Mouse (Mus musculus) stomach, embryonic 16.5 days (tissue): ENCODE results near the gene Trim67. TPM values are rescaled to one million over a fixed set of nuclear protein-coding genes. Genes with fewer than 3 reads are reported as not detected.

Source experiments
- ATAC-seq: fragments of 200-750 bp; cut with Nextera tagmentation; 2 replicates; pipeline ENCODE4 v1.8.0; 2017; ENCODE audit warnings: moderate number of reproducible peaks, moderate TSS enrichment; ENCODE audit not compliant: insufficient read depth, low FRiP score
- H3K27ac ChIP-seq: fragments of 300-500 bp; sonication (generic); 2 replicates; pipeline ENCODE4 v1.5.1; 2014; ENCODE audit warnings: low read length
- H3K27me3 ChIP-seq: fragments of 300-500 bp; sonication (generic); 2 replicates; pipeline ENCODE4 v1.6.1; 2014; ENCODE audit warnings: low read length, control low read depth, mixed read lengths; ENCODE audit not compliant: control insufficient read depth, insufficient read depth
- H3K36me3 ChIP-seq: fragments of 300-500 bp; sonication (generic); 2 replicates; pipeline ENCODE4 v1.6.1; 2014; ENCODE audit warnings: low read length; ENCODE audit not compliant: control insufficient read depth, insufficient read depth
- H3K4me1 ChIP-seq: fragments of 300-500 bp; sonication (generic); 2 replicates; pipeline ENCODE4 v1.6.1; 2014; ENCODE audit warnings: low read length, control low read depth, mixed read lengths; ENCODE audit not compliant: control insufficient read depth, insufficient read depth
- H3K4me2 ChIP-seq: fragments of 300-500 bp; sonication (generic); 2 replicates; pipeline ENCODE4 v1.6.1; 2014; ENCODE audit warnings: low read depth, low read length, mixed read lengths
- H3K4me3 ChIP-seq: fragments of 300-500 bp; sonication (generic); replicated peaks from 2 replicates; pipeline ENCODE4 v1.5.1; 2014; ENCODE audit warnings: mild to moderate bottlenecking, low read length
- H3K9ac ChIP-seq: fragments of 300-500 bp; sonication (generic); 2 replicates; pipeline ENCODE4 v1.6.1; 2014; ENCODE audit warnings: low read length
- H3K9me3 ChIP-seq: fragments of 300-500 bp; sonication (generic); replicated peaks from 2 replicates; pipeline ENCODE4 v1.6.1; 2016; ENCODE audit warnings: low read length, control low read depth; ENCODE audit not compliant: control insufficient read depth
- WGBS: fragments of 180-500 bp; shearing (Covaris S2); extraction: QIAGEN DNeasy Blood & Tissue Kit; methylation state at CpG from one replicate; pipeline ENCODE4 v1.1.7; 2014; 5-methylcytosine and 5-hydroxymethylcytosine counted together
- polyA plus RNA-seq: library from polyadenylated mRNA; unstranded; fragments of >200 nt; fragmentation: Nextera tagmentation; extraction: Ambion mirVana; gene quantifications from 2 replicates; pipeline ENCODE4 v1.2.1, GENCODE M21; 2015

Trim67 gene
- polyA plus RNA-seq, 1 experiment from 2014 or later = 0.40 TPM

DNA sequence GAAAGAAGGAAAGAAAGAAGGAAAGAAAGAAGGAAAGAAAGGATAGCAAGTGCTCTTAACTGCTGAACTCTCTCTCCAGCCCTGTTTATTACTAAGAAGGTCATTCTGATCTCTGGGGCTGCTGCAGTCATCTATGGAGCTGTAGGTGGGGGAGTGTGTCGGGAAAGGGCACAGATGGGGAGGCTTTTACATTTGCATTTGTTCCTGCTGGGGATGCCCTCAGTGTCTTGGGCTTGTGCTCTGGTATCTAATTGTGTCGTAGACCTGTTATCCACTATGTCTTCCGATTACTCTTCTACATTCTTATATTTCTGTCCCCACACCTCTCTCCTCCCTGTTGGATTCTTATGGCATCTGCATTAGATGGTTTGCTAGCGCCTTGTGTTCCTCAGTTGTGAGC lies 13.1 kb downstream of the Trim67 start:
- Histone ChIP-seq H3K9ac (no peak overlapping the region), H3K36me3 (no peaks in the 10 kb centered on the region), H3K27me3 (no peaks in the 10 kb centered on the region), H3K4me1 (no peaks in the 10 kb centered on the region), H3K4me2 (no peak overlapping the region), H3K4me3 (no peak overlapping the region), H3K9me3 (no peaks in the 10 kb centered on the region), H3K27ac (no peak overlapping the region)
- 81% methylated on average over 4 of the region's 4 CpGs for WGBS
- ATAC-seq = no peak

GRCm38 (mm10) chr8:124809419-124809818 lies 16.5 kb downstream of the Trim67 start:
- ATAC-seq = no peak
- H3K4me2 ChIP-seq = no peak overlapping the region
- no peak overlapping the region for H3K4me3 ChIP-seq
- H3K9me3 ChIP-seq = no peaks in the 10 kb centered on the region
- H3K4me1 ChIP-seq = no peaks in the 10 kb centered on the region
- 59% methylated on average over 2 of the region's 2 CpGs for WGBS
- H3K27ac ChIP-seq = no peak overlapping the region
- no peak overlapping the region for H3K9ac ChIP-seq
- no peaks in the 10 kb centered on the region for H3K36me3 ChIP-seq
- no peaks in the 10 kb centered on the region for H3K27me3 ChIP-seq

DNA sequence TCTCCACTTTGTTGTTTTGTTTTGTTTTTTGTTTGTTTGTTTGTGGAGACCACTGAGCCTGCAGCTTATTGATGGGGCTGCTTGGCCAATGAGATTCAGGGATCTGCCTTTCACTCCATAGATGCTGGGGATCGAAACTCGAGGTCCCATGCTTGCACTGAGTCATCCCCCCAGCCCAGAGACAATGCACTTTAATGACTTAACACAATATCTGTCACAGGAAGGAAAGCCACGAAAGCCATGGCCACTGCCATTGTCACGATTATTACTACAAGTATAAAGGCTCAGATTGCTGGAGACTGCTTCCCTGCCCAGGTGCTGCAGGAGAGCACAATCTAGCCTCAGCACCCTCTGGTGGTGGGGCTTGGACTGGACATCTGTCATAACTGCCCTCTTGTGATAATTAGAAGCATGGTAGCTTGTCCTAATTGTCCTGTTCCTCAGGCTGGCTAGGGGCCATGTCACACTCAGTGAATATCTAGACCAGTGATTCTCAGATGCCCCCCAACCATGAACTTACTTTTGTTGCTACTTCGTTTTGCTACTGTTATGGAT lies 17.2 kb downstream of the Trim67 start:
- H3K4me2 ChIP-seq = no peak overlapping the region
- no peaks in the 10 kb centered on the region for H3K27me3 ChIP-seq
- H3K9me3 ChIP-seq = no peaks in the 10 kb centered on the region
- WGBS = 53% methylated on average over 5 of the region's 5 CpGs
- no peaks in the 10 kb centered on the region for H3K4me1 ChIP-seq
- no peaks in the 10 kb centered on the region for H3K36me3 ChIP-seq
- H3K9ac ChIP-seq = no peak overlapping the region
- no peak overlapping the region for H3K4me3 ChIP-seq
- H3K27ac ChIP-seq = no peak overlapping the region
- no peak for ATAC-seq

- no peak overlapping the region for H3K4me2 ChIP-seq
- no peaks in the 10 kb centered on the region for H3K9me3 ChIP-seq
- H3K27me3 ChIP-seq = no peaks in the 10 kb centered on the region
- H3K4me1 ChIP-seq = no peaks in the 10 kb centered on the region
- no peaks in the 10 kb centered on the region for H3K36me3 ChIP-seq
- no peak overlapping the region for H3K4me3 ChIP-seq
- H3K27ac ChIP-seq = no peak overlapping the region
- no peak for ATAC-seq
- no peak overlapping the region for H3K9ac ChIP-seq
- 43% methylated on average over 9 of the region's 9 CpGs for WGBS
Observed at GRCm38 (mm10) chr8:124810689-124811394, 17.9 kb downstream of the Trim67 start.

DNA sequence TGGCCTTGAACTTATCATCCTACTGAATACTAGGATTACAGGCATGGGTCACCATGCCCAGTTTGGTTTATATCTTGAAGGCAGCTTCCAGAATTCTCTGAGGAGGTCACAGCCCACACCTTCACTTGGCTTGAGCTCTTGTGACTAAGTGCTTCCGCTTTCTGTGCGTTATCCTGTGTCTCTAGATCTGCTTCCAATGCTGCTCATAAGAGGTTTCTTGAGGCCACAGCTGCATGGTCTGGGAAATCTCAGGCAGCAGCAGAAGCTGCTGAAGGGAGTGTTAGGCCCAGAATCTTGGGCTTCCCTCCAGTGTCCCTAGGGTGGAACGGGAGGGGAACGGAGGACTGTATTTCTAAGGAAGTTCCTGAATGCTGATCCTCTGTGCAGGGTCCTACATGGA lies 20.4 kb downstream of the Trim67 start:
- Histone ChIP-seq H3K4me2 (no peak overlapping the region), H3K4me3 (no peak overlapping the region), H3K27me3 (no peaks in the 10 kb centered on the region), H3K27ac (no peak overlapping the region), H3K36me3 (no peaks in the 10 kb centered on the region), H3K9ac (no peak overlapping the region), H3K4me1 (no peaks in the 10 kb centered on the region), H3K9me3 (peaks cover 7% of the 10 kb centered on the region; the same call in 1 of the 2 replicates)
- 79% methylated on average over 4 of the region's 4 CpGs for WGBS
- no peak for ATAC-seq

GRCm38 (mm10) chr8:124815870-124816269 lies 23.0 kb downstream of the Trim67 start:
- peaks cover 7% of the 10 kb centered on the region; the same call in 1 of the 2 replicates for H3K9me3 ChIP-seq
- ATAC-seq = no peak
- H3K4me3 ChIP-seq = no peak overlapping the region
- H3K9ac ChIP-seq = no peak overlapping the region
- H3K27me3 ChIP-seq = no peaks in the 10 kb centered on the region
- no peaks in the 10 kb centered on the region for H3K4me1 ChIP-seq
- no peak overlapping the region for H3K27ac ChIP-seq
- no peak overlapping the region for H3K4me2 ChIP-seq
- H3K36me3 ChIP-seq = no peaks in the 10 kb centered on the region
- 88% methylated on average over 12 of the region's 12 CpGs for WGBS

GRCm38 (mm10) chr8:124816866-124817265 lies 24.0 kb downstream of the Trim67 start:
- no peak for ATAC-seq
- Histone ChIP-seq H3K27me3 (no peaks in the 10 kb centered on the region), H3K36me3 (no peaks in the 10 kb centered on the region), H3K9me3 (peaks cover 7% of the 10 kb centered on the region; the same call in 1 of the 2 replicates), H3K27ac (no peak overlapping the region), H3K4me3 (no peak overlapping the region), H3K9ac (no peak overlapping the region), H3K4me2 (no peak overlapping the region), H3K4me1 (no peaks in the 10 kb centered on the region)
- WGBS = 96% methylated on average over 11 of the region's 11 CpGs

GRCm38 (mm10) chr8:124817361-124817760 lies 24.5 kb downstream of the Trim67 start:
- no peak overlapping the region for H3K9ac ChIP-seq
- H3K4me1 ChIP-seq = no peaks in the 10 kb centered on the region
- WGBS = 83% methylated on average over 3 of the region's 3 CpGs
- H3K27me3 ChIP-seq = no peaks in the 10 kb centered on the region
- no peaks in the 10 kb centered on the region for H3K36me3 ChIP-seq
- peaks cover 7% of the 10 kb centered on the region; the same call in 1 of the 2 replicates for H3K9me3 ChIP-seq
- no peak overlapping the region for H3K4me2 ChIP-seq
- H3K4me3 ChIP-seq = no peak overlapping the region
- no peak for ATAC-seq
- no peak overlapping the region for H3K27ac ChIP-seq

- H3K9ac ChIP-seq = no peak overlapping the region
- no peak overlapping the region for H3K4me3 ChIP-seq
- peaks cover 7% of the 10 kb centered on the region; the same call in 1 of the 2 replicates for H3K9me3 ChIP-seq
- H3K36me3 ChIP-seq = no peaks in the 10 kb centered on the region
- no peak for ATAC-seq
- H3K4me1 ChIP-seq = no peaks in the 10 kb centered on the region
- WGBS = 46% methylated on average over 6 of the region's 6 CpGs
- H3K27me3 ChIP-seq = no peaks in the 10 kb centered on the region
- H3K4me2 ChIP-seq = no peak overlapping the region
- H3K27ac ChIP-seq = no peak overlapping the region
Observed at GRCm38 (mm10) chr8:124819612-124820115, 26.8 kb downstream of the Trim67 start.
